ENCODE assay signal across 1 mouse cellular context in the genomic region with DNA sequence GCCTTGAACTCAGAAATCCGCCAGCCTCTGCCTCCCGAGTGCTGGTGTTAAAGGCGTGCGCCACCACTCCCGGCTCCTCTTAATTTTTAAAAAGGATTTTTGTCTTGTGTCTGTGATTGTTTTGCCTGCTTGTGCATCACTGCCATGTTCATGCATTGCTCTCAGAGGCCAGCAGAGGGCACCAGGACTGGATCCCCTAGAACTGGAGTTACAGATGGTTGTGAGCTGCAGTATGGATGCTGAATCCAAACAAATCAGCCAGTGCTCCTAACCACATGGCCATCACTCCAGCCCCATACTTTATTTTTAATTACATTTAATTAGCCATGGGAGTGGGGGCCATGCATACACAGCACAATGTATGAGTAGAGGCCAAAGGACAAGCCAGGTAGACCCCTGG.
TF ChIP-seq lines count a peak whose summit lies in the region.

No protein-coding gene starts in this region.

TF ChIP-seq in CH12.LX, 34 proteins besides CTCF, POLR2A, EP300 and RAD21:
- TF ChIP-seq HCFC1 (IDR thresholded peaks at IDR 0.05; ENCODE audit: low read depth, low read length) (no peak), SMC3 (IDR thresholded peaks at IDR 0.05; ENCODE audit: low read depth, low read length) (peak; percentile 65)
